Mouse (Mus musculus): Measurements from ENCODE around the gene Dlgap4.
A peak's percentile ranks its signal among the peaks of the same experiment; 100 is the strongest.

GRCm38 (mm10) chr2:156760843-156761505 lies 147.5 kb downstream of the Dlgap4 start:
- peak; percentile 14; the same call in 1 of the 2 replicates for TF ChIP-seq CTCF (conservative IDR thresholded peaks at IDR 0.05; ENCODE audit: low read length)
- no peak for TF ChIP-seq NANOG (IDR thresholded peaks at IDR 0.05; ENCODE audit: borderline replicate concordance, low read length)
- no peak for TF ChIP-seq POU5F1 (IDR thresholded peaks at IDR 0.05; ENCODE audit: borderline replicate concordance, low read length)
